Mouse (Mus musculus) liver, embryonic 15.5 days (tissue): ENCODE measurements around the gene Sh3pxd2b. TPM values are rescaled to one million over a fixed set of nuclear protein-coding genes. Genes with fewer than 3 reads are reported as not detected.

Source experiments
- ATAC-seq: fragments of 200-750 bp; cut with Nextera tagmentation; 2 replicates; pipeline ENCODE4 v1.8.0; 2017; ENCODE audit warnings: moderate number of reproducible peaks, mild to moderate bottlenecking, moderate library complexity; ENCODE audit not compliant: insufficient read depth
- H3K27ac ChIP-seq: fragments of 300-500 bp; sonication (generic); replicated peaks from 2 replicates; pipeline ENCODE4 v1.5.1; 2015; ENCODE audit warnings: mild to moderate bottlenecking, inconsistent platforms
- H3K27me3 ChIP-seq: fragments of 300-500 bp; sonication (generic); 2 replicates; pipeline ENCODE4 v1.6.1; 2015; ENCODE audit warnings: mild to moderate bottlenecking, inconsistent platforms
- H3K36me3 ChIP-seq: fragments of 300-500 bp; sonication (generic); replicated peaks from 2 replicates; pipeline ENCODE4 v1.6.1; 2015; ENCODE audit warnings: moderate library complexity, mild to moderate bottlenecking, inconsistent platforms
- H3K4me1 ChIP-seq: fragments of 300-500 bp; sonication (generic); replicated peaks from 2 replicates; pipeline ENCODE4 v1.6.1; 2015; ENCODE audit warnings: inconsistent platforms
- H3K4me2 ChIP-seq: fragments of 300-500 bp; sonication (generic); 2 replicates; pipeline ENCODE4 v1.6.1; 2015; ENCODE audit warnings: moderate library complexity, mild to moderate bottlenecking, inconsistent platforms
- H3K4me3 ChIP-seq: fragments of 300-500 bp; sonication (generic); replicated peaks from 2 replicates; pipeline ENCODE4 v1.5.1; 2015; ENCODE audit warnings: mild to moderate bottlenecking, inconsistent platforms
- H3K9ac ChIP-seq: fragments of 300-500 bp; sonication (generic); 2 replicates; pipeline ENCODE4 v1.6.1; 2015; ENCODE audit warnings: moderate library complexity, mild to moderate bottlenecking, inconsistent platforms
- H3K9me3 ChIP-seq: fragments of 300-500 bp; sonication (generic); replicated peaks from 2 replicates; pipeline ENCODE4 v1.6.1; 2016; ENCODE audit warnings: inconsistent platforms
- WGBS: fragments of 180-500 bp; shearing (Covaris S2); methylation state at CpG from one replicate; pipeline ENCODE4 v1.1.7; 2015; ENCODE audit warnings: mixed read lengths; ENCODE audit not compliant: insufficient replicate concordance; 5-methylcytosine and 5-hydroxymethylcytosine counted together
- polyA plus RNA-seq: library from polyadenylated mRNA; unstranded; fragments of >200 nt; fragmentation: Nextera tagmentation; extraction: Ambion mirVana; gene quantifications from 2 replicates; pipeline ENCODE4 v1.2.1, GENCODE M21; 2015

The Sh3pxd2b gene
- polyA plus RNA-seq, 1 experiment from 2014 or later, result 1.1 TPM

- H3K9me3 ChIP-seq, result no peaks in the 10 kb centered on the region
- no peak overlapping the region for H3K9ac ChIP-seq
- ATAC-seq, result no peak
- H3K4me1 ChIP-seq, result no peaks in the 10 kb centered on the region
- H3K27me3 ChIP-seq, result no peaks in the 10 kb centered on the region
- H3K4me2 ChIP-seq, result no peak overlapping the region
- no peak overlapping the region for H3K27ac ChIP-seq
- H3K4me3 ChIP-seq, result no peak overlapping the region
- no peaks in the 10 kb centered on the region for H3K36me3 ChIP-seq
- 57% methylated on average over 2 of the region's 2 CpGs for WGBS
Measured at GRCm38 (mm10) chr11:32464282-32464681, 116.7 kb downstream of the Sh3pxd2b start.

DNA sequence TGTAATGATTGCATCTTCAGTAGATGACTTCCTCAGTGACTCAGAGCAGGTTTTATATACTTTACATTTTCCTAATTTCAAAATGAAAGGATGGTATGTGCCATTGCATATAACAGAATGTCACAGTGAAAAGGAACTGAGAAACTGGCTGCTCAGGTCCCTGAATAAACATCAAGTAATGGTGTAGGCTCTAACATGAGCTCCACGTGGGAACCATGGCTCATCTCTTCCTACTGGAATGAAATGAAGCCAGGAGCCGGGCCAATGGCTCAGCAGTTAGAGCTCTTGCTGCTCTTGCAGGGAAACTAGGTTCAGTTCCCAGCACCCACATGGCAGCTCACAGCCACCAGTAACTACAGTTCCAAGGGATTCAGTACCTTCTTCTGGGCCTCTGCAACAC, 124.3 kb downstream of the Sh3pxd2b start:
- no peaks in the 10 kb centered on the region for H3K4me1 ChIP-seq
- H3K4me2 ChIP-seq, result no peak overlapping the region
- 52% methylated on average over 2 of the region's 2 CpGs for WGBS

GRCm38 (mm10) chr11:32474725-32475124, 127.1 kb downstream of the Sh3pxd2b start:
- H3K9me3 ChIP-seq, result no peaks in the 10 kb centered on the region
- WGBS, result 53% methylated on average over 3 of the region's 3 CpGs
- no peak for ATAC-seq
- no peak overlapping the region for H3K9ac ChIP-seq
- H3K4me2 ChIP-seq, result no peak overlapping the region
- H3K27ac ChIP-seq, result no peak overlapping the region
- H3K4me3 ChIP-seq, result no peak overlapping the region
- no peaks in the 10 kb centered on the region for H3K4me1 ChIP-seq
- no peaks in the 10 kb centered on the region for H3K27me3 ChIP-seq
- no peaks in the 10 kb centered on the region for H3K36me3 ChIP-seq

More for the DNA sequence above, 124.3 kb downstream of the Sh3pxd2b start:
- no peak overlapping the region for H3K4me3 ChIP-seq
- no peak overlapping the region for H3K9ac ChIP-seq
- H3K36me3 ChIP-seq, result no peaks in the 10 kb centered on the region
- H3K9me3 ChIP-seq, result no peaks in the 10 kb centered on the region
- no peak overlapping the region for H3K27ac ChIP-seq
- ATAC-seq, result no peak
- H3K27me3 ChIP-seq, result no peaks in the 10 kb centered on the region

GRCm38 (mm10) chr11:32475487-32476236, 128.0 kb downstream of the Sh3pxd2b start:
- Histone ChIP-seq H3K9ac (no peak overlapping the region), H3K4me1 (no peaks in the 10 kb centered on the region), H3K27me3 (no peaks in the 10 kb centered on the region), H3K4me2 (no peak overlapping the region), H3K9me3 (no peaks in the 10 kb centered on the region), H3K4me3 (no peak overlapping the region), H3K36me3 (no peaks in the 10 kb centered on the region), H3K27ac (no peak overlapping the region)
- 54% methylated on average over 5 of the region's 5 CpGs for WGBS
- no peak for ATAC-seq

Other genes starting within 250 kb of the Sh3pxd2b start
- 0.02 and 0.13 TPM in 2 replicates for gene Il9r, start 147.5 kb upstream of the Sh3pxd2b start, polyA plus RNA-seq
- gene Snrnp25, start 142.4 kb upstream of the Sh3pxd2b start, polyA plus RNA-seq, result 68.7 and 70.1 TPM in 2 replicates
- gene Rhbdf1, start 125.5 kb upstream of the Sh3pxd2b start, polyA plus RNA-seq, result 5.1 and 8.0 TPM in 2 replicates
- 18.3 and 19.6 TPM in 2 replicates for gene Mpg, start 121.3 kb upstream of the Sh3pxd2b start, polyA plus RNA-seq
- 28.1 and 31.9 TPM in 2 replicates for gene Nprl3, start 80.1 kb upstream of the Sh3pxd2b start, polyA plus RNA-seq
- 72.6 and 109 TPM in 2 replicates for gene Hba-x, start 71.4 kb upstream of the Sh3pxd2b start, polyA plus RNA-seq
- gene Hba-a1, start 64.3 kb upstream of the Sh3pxd2b start, polyA plus RNA-seq, result 74,460 and 76,487 TPM in 2 replicates
- 139 and 151 TPM in 2 replicates for gene Hbq1b, start 60.9 kb upstream of the Sh3pxd2b start, polyA plus RNA-seq
- 175,652 and 176,876 TPM in 2 replicates for gene Hba-a2, start 51.3 kb upstream of the Sh3pxd2b start, polyA plus RNA-seq
- gene Hbq1a, start 47.8 kb upstream of the Sh3pxd2b start, polyA plus RNA-seq, result 7.3 and 8.0 TPM in 2 replicates
- gene Ubtd2, start 107.5 kb downstream of the Sh3pxd2b start, polyA plus RNA-seq, result 3.9 and 4.8 TPM in 2 replicates
- 0.20 and 0.41 TPM in 2 replicates for gene Efcab9, start 184.3 kb downstream of the Sh3pxd2b start, polyA plus RNA-seq
- gene Stk10, start 185.5 kb downstream of the Sh3pxd2b start, polyA plus RNA-seq, result 4.3 TPM in 2 replicates